Mouse (Mus musculus) C2C12 (cell line): ENCODE data around the gene Sema6c.

Experiments
- CTCF ChIP-seq: IDR thresholded peaks from one replicate; pipeline ENCODE4 v1.5.1; 2011; ENCODE audit not compliant: control insufficient read depth, insufficient read depth, insufficient read length
- MAX ChIP-seq: IDR thresholded peaks from one replicate; pipeline ENCODE4 v1.6.1; 2011; ENCODE audit warnings: mild to moderate bottlenecking, control low read depth
- USF1 ChIP-seq: IDR thresholded peaks from one replicate; pipeline ENCODE4 v1.6.1; 2011; ENCODE audit warnings: low read depth, mild to moderate bottlenecking, control low read depth, moderate library complexity

- no peak for TF ChIP-seq CTCF
- TF ChIP-seq MAX, result no peak
- TF ChIP-seq USF1, result no peak
Observed at GRCm38 (mm10) chr3:95164256-95164550, 3.9 kb downstream of the Sema6c start.
